Mouse (Mus musculus): Measurements from ENCODE around the gene Cyp27a1. TPM values are rescaled to one million over a fixed set of nuclear protein-coding genes. Genes with fewer than 3 reads are reported as not detected.
A peak's percentile ranks its signal among the peaks of the same experiment; 100 is the strongest.

Gene Cyp27a1
- total RNA-seq, 2 experiments from 2014 or later = 8.6 to 8.9 TPM

GRCm38 (mm10) chr1:74771931-74772620 is 58.7 kb downstream of the Cyp27a1 start:
- DNase-seq = no peak

GRCm38 (mm10) chr1:74773136-74773535 is 59.8 kb downstream of the Cyp27a1 start:
- peak; percentile 70 for DNase-seq

GRCm38 (mm10) chr1:74774062-74774461 is 60.7 kb downstream of the Cyp27a1 start:
- DNase-seq = no peak

- no peak for DNase-seq
These were observed 62.4 kb downstream of the Cyp27a1 start for GRCm38 (mm10) chr1:74775816-74776215.

GRCm38 (mm10) chr1:74778934-74779486 is 65.6 kb downstream of the Cyp27a1 start:
- DNase-seq = no peak

GRCm38 (mm10) chr1:74782045-74782444 is 68.7 kb downstream of the Cyp27a1 start:
- DNase-seq = no peak

- DNase-seq = no peak
These were observed 70.2 kb downstream of the Cyp27a1 start for GRCm38 (mm10) chr1:74783554-74783953.

GRCm38 (mm10) chr1:74784041-74784759 is 70.8 kb downstream of the Cyp27a1 start:
- DNase-seq = peak; percentile 77

Other genes starting within 250 kb of the Cyp27a1 start
- 10 to 100 TPM; 16.6 to 18.7 TPM for gene Cnot9, start 207.5 kb upstream of the Cyp27a1 start, total RNA-seq (2021)
- gene Plcd4, start 170.7 kb upstream of the Cyp27a1 start, total RNA-seq (2021) = 10 to 100 TPM; 69.1 to 69.5 TPM
- 10 to 100 TPM in 1 of 2 experiments, 1 to 10 TPM in 1; 9.0 to 14.0 TPM for gene Usp37, start 169.3 kb upstream of the Cyp27a1 start, total RNA-seq (2021)
- gene Zfp142, start 125.3 kb upstream of the Cyp27a1 start, total RNA-seq (2021) = 10 to 100 TPM in 1 of 2 experiments, 1 to 10 TPM in 1; 7.1 to 11.2 TPM
- 10 to 100 TPM; 12.7 to 13.7 TPM for gene Bcs1l, start 125.3 kb upstream of the Cyp27a1 start, total RNA-seq (2021)
- gene Rnf25, start 112.2 kb upstream of the Cyp27a1 start, total RNA-seq (2021) = 10 to 100 TPM; 18.1 to 23.1 TPM
- gene Stk36, start 112.1 kb upstream of the Cyp27a1 start, total RNA-seq (2021) = 1 to 10 TPM in 1 of 2 experiments, under 1 TPM in 1; 0.88 to 1.8 TPM
- gene Ttll4, start 51.8 kb upstream of the Cyp27a1 start, total RNA-seq (2021) = 10 to 100 TPM; 10.4 to 15.3 TPM
- gene Prkag3, start 35.6 kb downstream of the Cyp27a1 start, total RNA-seq (2021) = 10 to 100 TPM; 64.7 to 66.7 TPM
- 1 to 10 TPM in 1 of 2 experiments, under 1 TPM in 1; 0.95 to 1.5 TPM for gene Wnt6, start 58.3 kb downstream of the Cyp27a1 start, total RNA-seq (2021)
- gene Wnt10a, start 77.9 kb downstream of the Cyp27a1 start, total RNA-seq (2021) = under 1 TPM in 1 of 2 experiments, not detected in 1; 0.29 TPM
- gene Cdk5r2, start 141.4 kb downstream of the Cyp27a1 start, total RNA-seq (2021) = under 1 TPM; 0.52 to 0.56 TPM
- not detected for gene Fev, start 171.8 kb downstream of the Cyp27a1 start, total RNA-seq (2021)
- not detected for gene Cryba2, start 179.6 kb downstream of the Cyp27a1 start, total RNA-seq (2021)
- gene Cfap65, start 222.0 kb downstream of the Cyp27a1 start, total RNA-seq (2021) = not detected
- under 1 TPM; 0.16 to 0.23 TPM for gene Ihh, start 238.1 kb downstream of the Cyp27a1 start, total RNA-seq (2021)